Mouse (Mus musculus) forebrain, embryonic 10.5 days (tissue): Measurements from ENCODE around the gene Nop58. TPM values are rescaled to one million over a fixed set of nuclear protein-coding genes. Genes with fewer than 3 reads are reported as not detected.

Experiments
- DNase-seq: peaks from one replicate; pipeline ENCODE4 v3.0.0-alpha.2; 2017; ENCODE audit warnings: low spot score; ENCODE audit errors: extremely low spot score
- H3K27ac ChIP-seq: fragments of 300-500 bp; sonication (generic); 2 replicates; pipeline ENCODE4 v1.5.1; 2016; ENCODE audit warnings: mild to moderate bottlenecking
- H3K27me3 ChIP-seq: fragments of 300-500 bp; sonication (generic); 2 replicates; pipeline ENCODE4 v1.6.1; 2016; ENCODE audit warnings: mild to moderate bottlenecking; ENCODE audit not compliant: poor library complexity, severe bottlenecking
- H3K36me3 ChIP-seq: fragments of 300-500 bp; sonication (generic); replicated peaks from 2 replicates; pipeline ENCODE4 v1.6.1; 2016; ENCODE audit warnings: mild to moderate bottlenecking, moderate library complexity
- H3K4me1 ChIP-seq: fragments of 300-500 bp; sonication (generic); 2 replicates; pipeline ENCODE4 v1.6.1; 2016
- H3K4me3 ChIP-seq: fragments of 300-500 bp; sonication (generic); 2 replicates; pipeline ENCODE4 v1.5.1; 2016; ENCODE audit warnings: mild to moderate bottlenecking, moderate library complexity
- H3K9me3 ChIP-seq: fragments of 300-500 bp; sonication (generic); 2 replicates; pipeline ENCODE4 v1.6.1; 2016; ENCODE audit warnings: mild to moderate bottlenecking, moderate library complexity
- WGBS: fragments of 180-500 bp; shearing (Covaris S2); methylation state at CpG from one replicate; pipeline ENCODE4 v1.1.7; 2016; 5-methylcytosine and 5-hydroxymethylcytosine counted together
- polyA plus RNA-seq: library from polyadenylated mRNA; unstranded; fragments of >200 nt; fragmentation: Nextera tagmentation; extraction: Ambion mirVana; gene quantifications from 2 replicates; pipeline ENCODE4 v1.2.1, GENCODE M21; 2016

Gene Nop58
- polyA plus RNA-seq, 1 experiment from 2014 or later: 355 TPM

DNA sequence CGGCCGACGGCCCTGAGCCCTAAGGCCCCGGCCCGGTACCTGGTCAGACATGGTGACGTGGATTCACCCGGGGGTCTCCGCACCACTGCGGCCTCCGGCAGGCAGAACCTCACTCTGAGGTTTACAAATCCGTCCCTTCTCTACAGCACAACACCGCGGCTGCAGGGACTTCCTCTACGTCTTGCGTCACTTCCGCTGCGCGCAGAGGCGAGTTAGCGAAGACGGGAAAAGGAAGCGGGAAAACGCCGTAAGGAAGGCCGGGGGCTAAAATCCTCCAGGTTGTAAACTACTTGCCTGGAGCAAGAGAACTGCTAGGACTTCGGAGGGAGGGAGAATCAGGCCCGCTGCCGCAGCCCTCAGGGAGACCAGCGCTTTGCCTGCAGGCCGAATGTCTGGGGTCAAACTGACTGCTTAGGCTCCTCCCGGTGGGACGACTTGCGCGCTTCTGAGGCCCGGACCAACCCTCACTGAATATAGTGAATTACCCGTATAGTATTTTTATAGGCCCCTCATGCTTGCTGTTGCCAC lies 14.1 kb upstream of the Nop58 start, which contains the start of gene Sumo1:
TSS of gene Sumo1 (minus strand) at position 194 of the 528 bp plus-strand sequence.
- H3K36me3 ChIP-seq: peaks cover 25% of the 10 kb centered on the region
- peak within 1 kb of the TSS; percentile 100 for H3K4me3 ChIP-seq
- H3K27ac ChIP-seq: peak within 1 kb of the TSS; percentile 97
- H3K27me3 ChIP-seq: no peaks in the 10 kb centered on the region
- WGBS: under 1% methylated on average over 36 of the region's 36 CpGs
- H3K9me3 ChIP-seq: no peaks in the 10 kb centered on the region
- peaks cover 23% of the 10 kb centered on the region for H3K4me1 ChIP-seq
- peak; percentile 92 for DNase-seq

DNA sequence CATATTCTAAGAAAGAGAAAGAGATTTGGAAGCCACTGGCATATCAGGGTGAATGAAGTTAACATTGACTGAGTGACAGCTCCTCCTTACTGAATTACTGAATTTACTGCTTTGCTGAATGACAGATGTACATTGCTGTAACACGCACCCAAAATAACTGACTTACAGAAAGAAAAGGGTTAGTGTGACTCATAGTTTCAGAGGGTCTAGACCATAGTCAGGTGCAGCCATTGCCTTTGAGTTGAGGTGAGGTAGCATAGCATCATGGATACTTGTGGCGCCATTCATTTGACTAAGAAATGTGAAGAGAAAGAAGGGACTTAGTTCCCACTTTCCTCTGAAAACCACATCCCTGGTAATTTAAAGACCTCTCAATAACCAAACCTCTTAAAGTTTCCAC lies 11.1 kb upstream of the Nop58 start:
- peaks cover 18% of the 10 kb centered on the region for H3K4me1 ChIP-seq
- WGBS: 96% methylated on average over 2 of the region's 2 CpGs

DNA sequence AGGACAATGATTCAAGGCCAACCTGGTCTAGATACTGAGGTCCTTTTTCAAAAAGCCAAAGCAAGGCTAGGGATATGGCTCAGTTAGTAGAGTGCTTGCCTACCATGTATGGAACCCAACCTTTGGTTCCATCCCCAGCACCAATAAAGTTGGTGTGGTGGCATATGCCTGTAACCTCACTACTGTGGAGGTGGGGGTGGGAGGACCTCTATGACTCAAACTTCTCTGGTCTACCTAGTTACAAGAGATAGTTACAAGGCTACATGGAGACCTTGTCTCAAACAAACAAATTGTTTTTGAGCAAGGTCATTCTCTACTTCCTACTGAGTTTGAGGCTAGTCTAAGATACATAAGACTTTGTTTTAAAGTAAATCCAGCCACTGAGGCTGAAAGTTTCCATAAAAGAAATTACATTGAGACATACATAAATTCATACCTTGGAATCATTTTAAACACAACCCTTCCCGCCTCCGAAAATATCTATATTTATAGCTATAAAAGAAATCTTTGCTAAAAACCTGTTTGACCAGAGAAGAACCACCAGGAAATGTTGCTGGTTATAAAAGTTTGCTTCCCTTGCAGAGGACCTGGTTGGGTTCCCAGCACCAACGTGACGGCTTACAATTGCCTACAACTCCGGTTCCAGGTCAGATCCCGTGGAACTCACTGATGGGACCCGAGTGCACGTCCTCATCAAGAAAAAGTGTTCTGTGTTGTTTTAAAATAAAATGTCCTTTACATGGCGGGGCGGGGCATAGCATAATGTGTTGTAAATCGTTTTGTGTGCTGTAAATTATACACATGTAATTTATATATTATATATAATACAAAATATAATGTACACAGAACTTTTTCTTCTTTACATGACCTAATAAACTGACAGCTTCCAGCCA lies 599 bp upstream of the Nop58 start:
- H3K27ac ChIP-seq: peak overlapping the region; percentile 85
- peaks cover 23% of the 10 kb centered on the region for H3K36me3 ChIP-seq
- 7% methylated on average over 11 of the region's 11 CpGs for WGBS
- 0 out of 2 replicates have a peak, but pooled peaks cover 10% of the 10 kb centered on the region for H3K27me3 ChIP-seq
- DNase-seq: no peak
- no peaks in the 10 kb centered on the region for H3K9me3 ChIP-seq
- peak overlapping the region; percentile 90 for H3K4me3 ChIP-seq
- H3K4me1 ChIP-seq: peaks cover 24% of the 10 kb centered on the region

More for the DNA sequence above, 11.1 kb upstream of the Nop58 start:
- H3K27me3 ChIP-seq: no peaks in the 10 kb centered on the region; the same call in 1 of the 2 replicates
- H3K9me3 ChIP-seq: no peaks in the 10 kb centered on the region
- H3K4me3 ChIP-seq: no peak overlapping the region
- no peak for DNase-seq
- peaks cover 22% of the 10 kb centered on the region for H3K36me3 ChIP-seq
- H3K27ac ChIP-seq: no peak overlapping the region

DNA sequence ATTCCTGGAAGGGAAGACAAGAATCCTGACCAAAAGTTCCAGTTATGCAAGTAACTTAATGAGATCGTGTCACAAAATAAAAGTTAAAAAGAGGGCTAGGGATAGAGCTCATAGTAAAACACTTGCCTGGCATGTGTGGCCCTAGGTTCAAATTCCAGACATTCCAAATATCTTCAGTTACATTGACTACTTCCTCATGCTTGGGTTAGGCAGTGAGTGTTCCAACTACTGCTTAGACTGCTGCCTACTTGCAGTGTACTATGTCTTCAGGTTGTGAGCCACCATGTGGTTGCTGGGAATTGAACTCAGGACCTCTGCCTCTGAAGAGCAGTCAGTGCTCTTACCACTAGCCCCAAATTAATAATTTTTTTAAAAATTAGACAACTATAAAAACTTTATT lies 2.7 kb downstream of the Nop58 start:
- Histone ChIP-seq H3K36me3 (peaks cover 56% of the 10 kb centered on the region), H3K4me3 (peak overlapping the region; percentile 90)

DNA sequence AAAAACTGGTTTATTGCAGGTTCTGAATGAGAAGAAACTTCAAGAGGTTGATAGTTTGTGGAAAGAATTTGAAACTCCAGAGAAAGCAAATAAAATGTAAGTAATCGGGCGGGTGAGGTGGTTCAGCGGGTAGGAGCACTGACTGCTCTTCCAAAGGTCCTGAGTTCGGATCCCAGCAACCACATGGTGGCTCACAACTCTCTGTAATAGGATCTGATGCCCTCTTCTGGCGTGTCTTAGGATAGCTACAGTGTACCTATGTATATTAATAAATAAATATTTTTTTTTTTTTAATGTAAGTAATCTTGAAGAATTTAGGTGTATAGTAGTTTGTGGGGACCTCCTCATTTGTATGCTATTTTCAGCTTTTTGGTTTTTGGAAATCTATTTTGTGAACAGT lies 5.7 kb downstream of the Nop58 start:
- H3K4me3 ChIP-seq: no peak overlapping the region
- DNase-seq: no peak
- peaks cover 21% of the 10 kb centered on the region for H3K4me1 ChIP-seq
- no peaks in the 10 kb centered on the region for H3K27me3 ChIP-seq
- WGBS: 89% methylated on average over 5 of the region's 5 CpGs
- no peaks in the 10 kb centered on the region for H3K9me3 ChIP-seq
- peaks cover 83% of the 10 kb centered on the region for H3K36me3 ChIP-seq
- no peak overlapping the region for H3K27ac ChIP-seq

More for the DNA sequence above, 2.7 kb downstream of the Nop58 start:
- 0 out of 2 replicates have a peak, but pooled peaks cover 10% of the 10 kb centered on the region for H3K27me3 ChIP-seq
- H3K4me1 ChIP-seq: peaks cover 24% of the 10 kb centered on the region
- no peak overlapping the region for H3K27ac ChIP-seq
- no peak for DNase-seq
- H3K9me3 ChIP-seq: no peaks in the 10 kb centered on the region
- 76% methylated on average over 1 of the region's 1 CpGs for WGBS

DNA sequence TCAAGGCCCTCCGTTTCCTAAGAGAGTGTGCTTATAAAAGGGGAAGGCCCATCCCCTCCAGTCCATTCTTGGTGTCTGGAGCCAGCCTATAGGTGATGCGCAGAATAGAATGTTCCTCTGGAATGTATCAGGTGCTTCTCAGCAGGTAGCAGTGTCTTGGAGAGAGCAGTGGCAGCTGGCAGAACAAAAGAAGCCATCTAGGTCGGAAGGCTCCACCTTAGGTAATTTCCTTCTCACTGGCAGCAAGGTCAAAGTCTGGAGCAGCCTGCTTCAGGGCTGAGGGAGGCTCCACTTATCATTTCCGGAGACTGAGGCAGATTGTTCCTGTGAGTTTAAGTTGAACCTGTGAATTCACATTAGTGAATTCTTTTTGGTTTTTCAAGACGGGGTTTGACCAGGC lies 13.0 kb downstream of the Nop58 start:
- H3K27me3 ChIP-seq: no peaks in the 10 kb centered on the region
- no peaks in the 10 kb centered on the region for H3K9me3 ChIP-seq
- H3K4me1 ChIP-seq: no peaks in the 10 kb centered on the region
- H3K36me3 ChIP-seq: peaks cover 99% of the 10 kb centered on the region
- no peak overlapping the region for H3K27ac ChIP-seq
- 90% methylated on average over 5 of the region's 5 CpGs for WGBS
- DNase-seq: no peak
- no peak overlapping the region for H3K4me3 ChIP-seq

DNA sequence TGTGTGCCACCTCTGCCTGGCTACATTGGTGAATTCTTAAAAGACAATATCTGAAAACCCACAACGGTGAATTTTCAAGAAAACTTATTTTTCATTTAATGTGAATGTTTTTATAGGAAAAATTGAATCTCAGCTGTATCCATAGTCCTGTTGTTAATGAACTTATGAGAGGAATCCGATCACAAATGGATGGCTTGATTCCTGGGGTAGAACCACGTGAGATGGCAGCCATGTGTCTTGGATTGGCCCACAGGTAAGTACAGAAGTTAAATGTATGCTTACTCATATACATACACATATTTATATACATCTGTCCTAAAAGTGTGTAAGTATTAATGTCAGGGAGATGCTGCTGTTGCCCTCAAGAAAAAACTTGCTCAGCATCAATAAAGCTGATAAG lies 13.4 kb downstream of the Nop58 start:
- peaks cover 99% of the 10 kb centered on the region for H3K36me3 ChIP-seq
- H3K4me3 ChIP-seq: no peak overlapping the region
- DNase-seq: no peak
- H3K9me3 ChIP-seq: no peaks in the 10 kb centered on the region
- H3K27ac ChIP-seq: no peak overlapping the region
- H3K4me1 ChIP-seq: no peaks in the 10 kb centered on the region
- H3K27me3 ChIP-seq: no peaks in the 10 kb centered on the region
- 95% methylated on average over 3 of the region's 3 CpGs for WGBS

DNA sequence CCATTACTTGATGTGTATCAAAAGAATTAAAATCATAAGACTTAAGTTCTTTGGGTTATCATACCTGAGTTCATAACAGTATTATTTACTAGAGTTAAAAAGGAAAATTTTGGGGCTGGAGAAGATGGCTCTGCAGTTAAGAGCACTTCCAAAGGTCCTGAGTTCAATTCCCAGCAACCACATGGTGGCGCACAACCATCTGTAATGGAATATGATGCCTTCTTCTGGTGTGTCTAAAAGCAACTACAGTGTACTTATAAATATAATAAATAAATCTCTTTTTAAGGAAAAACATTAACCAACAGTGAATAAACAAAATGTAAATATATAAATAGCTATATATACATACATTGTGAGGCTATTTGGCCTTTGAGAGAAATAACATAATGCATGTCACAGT lies 17.0 kb downstream of the Nop58 start:
- H3K27me3 ChIP-seq: no peaks in the 10 kb centered on the region
- H3K36me3 ChIP-seq: peaks cover 100% of the 10 kb centered on the region
- no peaks in the 10 kb centered on the region for H3K9me3 ChIP-seq
- H3K4me3 ChIP-seq: no peak overlapping the region
- WGBS: 100% methylated on average over 1 of the region's 1 CpGs
- no peak overlapping the region for H3K27ac ChIP-seq
- no peak for DNase-seq
- H3K4me1 ChIP-seq: no peaks in the 10 kb centered on the region

DNA sequence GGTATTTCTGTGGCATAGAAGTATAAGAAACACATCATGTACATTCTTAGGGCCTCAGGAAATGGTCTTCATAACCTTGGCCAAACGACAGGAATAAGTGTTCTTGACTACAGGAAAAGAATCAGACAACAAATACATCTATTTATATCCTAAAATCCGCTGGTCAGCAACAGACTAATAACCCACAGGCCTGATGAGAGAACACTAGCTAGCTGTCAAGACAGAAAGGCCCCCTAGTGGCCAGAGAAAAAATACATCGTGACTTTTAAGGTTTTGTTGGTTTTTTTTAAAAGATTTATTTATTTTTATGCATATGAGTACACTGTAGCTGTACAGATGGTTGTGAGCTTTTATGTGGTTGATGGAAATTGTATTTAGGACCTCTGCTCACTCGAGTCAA lies 35.1 kb downstream of the Nop58 start:
- Histone ChIP-seq H3K4me1 (no peaks in the 10 kb centered on the region), H3K9me3 (no peaks in the 10 kb centered on the region), H3K27ac (no peak overlapping the region), H3K36me3 (peaks cover 68% of the 10 kb centered on the region), H3K27me3 (no peaks in the 10 kb centered on the region), H3K4me3 (no peak overlapping the region)
- DNase-seq: no peak
- WGBS: 57% methylated on average over 4 of the region's 4 CpGs

DNA sequence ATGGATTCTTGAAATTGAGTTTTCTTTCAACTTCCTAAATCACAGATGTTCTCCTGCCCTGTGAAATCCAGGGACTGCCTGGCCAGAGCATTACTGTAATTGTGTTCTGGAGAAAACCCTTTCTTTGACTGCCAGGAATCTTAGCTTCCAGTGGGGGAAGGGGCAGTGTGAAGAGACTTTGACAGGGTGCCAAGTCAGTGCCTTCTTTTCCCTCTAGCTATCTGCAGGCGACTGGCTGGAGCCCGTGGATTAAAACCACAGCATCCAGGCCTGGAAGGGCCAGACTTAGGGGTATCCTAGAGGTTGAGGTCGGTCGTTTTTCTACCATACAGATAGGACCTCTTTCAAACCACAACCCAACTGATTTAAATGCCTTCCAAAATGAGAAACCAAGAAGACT lies 40.9 kb downstream of the Nop58 start:
- Histone ChIP-seq H3K36me3 (peaks cover 14% of the 10 kb centered on the region), H3K9me3 (no peaks in the 10 kb centered on the region), H3K27me3 (no peaks in the 10 kb centered on the region), H3K27ac (no peak overlapping the region), H3K4me3 (no peak overlapping the region), H3K4me1 (peaks cover 7% of the 10 kb centered on the region; the same call in 1 of the 2 replicates)
- no peak for DNase-seq
- WGBS: 62% methylated on average over 4 of the region's 4 CpGs

DNA sequence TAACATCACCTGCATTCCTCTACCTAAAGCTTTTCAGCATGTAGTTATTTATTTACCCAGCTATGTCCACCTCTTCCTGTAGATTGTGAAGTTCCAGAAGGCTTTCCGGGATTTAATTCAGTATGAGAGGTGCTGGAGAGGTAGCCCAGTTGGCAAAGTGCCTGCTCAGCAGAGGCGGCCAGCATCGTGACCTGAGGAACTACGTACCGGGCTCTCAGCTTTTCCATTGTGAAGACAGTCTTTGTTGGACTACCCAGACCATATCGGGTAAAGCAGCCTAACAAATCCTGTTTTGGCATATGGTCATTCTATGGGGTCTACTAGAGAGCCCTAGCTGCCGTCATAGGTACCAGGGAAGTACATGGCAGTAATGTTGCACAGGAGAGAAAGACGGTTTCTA lies 45.3 kb downstream of the Nop58 start:
- no peaks in the 10 kb centered on the region for H3K9me3 ChIP-seq
- no peaks in the 10 kb centered on the region for H3K27me3 ChIP-seq
- peaks cover 11% of the 10 kb centered on the region; the same call in 1 of the 2 replicates for H3K4me1 ChIP-seq
- DNase-seq: no peak
- H3K4me3 ChIP-seq: no peak overlapping the region
- 90% methylated on average over 8 of the region's 8 CpGs for WGBS
- no peaks in the 10 kb centered on the region for H3K36me3 ChIP-seq
- no peak overlapping the region for H3K27ac ChIP-seq

DNA sequence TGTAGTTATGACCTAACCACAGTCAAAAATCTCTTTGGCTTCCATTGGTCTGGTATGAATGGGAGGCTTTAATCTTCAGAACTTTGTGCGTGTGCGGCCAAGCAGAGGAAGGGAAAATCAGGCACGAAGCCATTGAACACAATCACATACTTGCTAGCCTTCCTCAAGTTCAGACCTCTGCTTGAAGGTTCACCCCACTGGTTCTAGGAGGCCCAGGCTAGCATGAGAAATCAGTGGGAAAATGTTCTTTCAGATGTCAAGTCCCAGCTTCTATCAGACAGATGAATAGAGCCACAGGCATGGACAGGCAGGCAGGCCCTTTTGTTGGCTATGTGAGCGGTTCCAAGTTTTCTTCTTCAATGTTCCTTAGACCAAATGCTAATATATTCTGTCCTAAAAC lies 46.0 kb downstream of the Nop58 start:
- Histone ChIP-seq H3K4me1 (peaks cover 11% of the 10 kb centered on the region; the same call in 1 of the 2 replicates), H3K9me3 (no peaks in the 10 kb centered on the region), H3K27me3 (no peaks in the 10 kb centered on the region), H3K36me3 (no peaks in the 10 kb centered on the region), H3K4me3 (no peak overlapping the region), H3K27ac (no peak overlapping the region)
- DNase-seq: no peak
- 72% methylated on average over 4 of the region's 4 CpGs for WGBS

DNA sequence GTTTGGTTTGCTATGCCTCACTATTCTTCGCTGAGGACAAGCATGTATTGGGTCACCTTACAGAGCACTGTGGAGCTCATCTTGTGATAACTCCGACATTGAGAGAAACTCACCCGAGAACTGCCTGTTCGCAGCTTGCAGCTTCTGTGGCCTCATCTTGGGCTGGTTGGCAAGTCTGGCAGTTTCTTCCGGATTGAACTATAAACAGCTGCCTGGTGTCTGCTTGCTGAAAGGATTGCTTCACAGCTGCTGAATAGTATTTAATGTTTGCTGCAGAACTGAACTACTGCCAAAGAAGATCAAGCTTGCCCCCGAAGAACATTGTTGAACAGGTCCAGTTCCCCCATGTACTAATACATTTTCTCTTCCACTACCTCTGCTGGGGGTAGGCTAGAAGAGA lies 49.3 kb downstream of the Nop58 start:
- Histone ChIP-seq H3K4me3 (no peak overlapping the region), H3K9me3 (no peaks in the 10 kb centered on the region), H3K4me1 (peaks cover 11% of the 10 kb centered on the region; the same call in 1 of the 2 replicates), H3K36me3 (no peaks in the 10 kb centered on the region), H3K27ac (no peak overlapping the region), H3K27me3 (no peaks in the 10 kb centered on the region)
- 88% methylated on average over 6 of the region's 6 CpGs for WGBS
- DNase-seq: no peak
